Mouse (Mus musculus): ENCODE data around the gene Psmc1. TPM values are rescaled to one million over a fixed set of nuclear protein-coding genes. Genes with fewer than 3 reads are reported as not detected.
A peak's percentile ranks its signal among the peaks of the same experiment; 100 is the strongest.

Gene Psmc1
- polyA plus RNA-seq, 1 experiment from 2014 or later, result 198 TPM

DNA sequence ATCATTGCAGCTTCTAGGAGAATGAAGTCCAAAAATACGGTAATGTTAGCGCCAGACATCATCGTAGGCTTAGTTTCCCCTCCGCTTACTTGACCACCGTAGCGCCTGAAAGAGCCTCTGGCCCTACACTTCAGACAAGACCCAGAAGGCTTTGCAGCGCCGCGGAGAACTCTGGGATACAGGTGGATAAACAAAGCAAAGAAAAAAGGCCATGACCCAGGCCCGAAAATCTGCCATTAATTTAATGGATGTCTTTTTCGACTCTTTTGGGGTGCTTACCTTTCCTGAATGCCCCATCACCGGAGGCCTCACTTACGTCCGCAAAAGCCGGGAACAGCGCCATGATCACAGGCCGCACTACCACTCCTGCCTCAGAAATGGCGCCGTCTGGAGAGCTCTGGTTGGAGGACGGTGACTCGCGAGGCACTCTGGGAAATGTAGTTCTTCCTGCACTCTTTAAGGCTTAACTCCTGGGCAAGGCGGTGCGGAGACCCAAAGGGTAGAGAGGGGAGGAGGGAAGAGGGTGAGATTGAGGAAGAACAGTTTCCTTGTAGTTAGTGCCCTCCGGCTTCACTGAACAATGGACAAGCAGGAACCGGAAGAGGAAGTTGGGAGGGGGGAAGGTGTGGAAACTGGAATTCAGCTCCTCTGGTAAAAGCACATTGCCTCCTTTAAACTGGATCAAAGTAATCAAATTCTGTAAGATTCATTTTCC lies 49.5 kb downstream of the Psmc1 start, which contains the start of gene Nrde2:
Gene Nrde2 (minus strand): TSS at position 393 of the 715 bp plus-strand sequence.
- Histone ChIP-seq H3K36me3 (ENCODE audit: control insufficient read depth, insufficient read depth, low read length) (0 out of 2 replicates have a peak, but pooled peaks cover 2% of the 10 kb centered on the region), H3K27ac (replicated peaks in 1 of 2; ENCODE audit: control insufficient read depth in 1 of 2, insufficient read depth in 1 of 2, low read depth in 2 of 2, low read length in 2 of 2) (peak within 1 kb of the TSS; percentile 55 to 69), H3K4me3 (ENCODE audit: control insufficient read depth in 1 of 2, insufficient read depth in 1 of 2, low read depth in 1 of 2, low read length in 2 of 2) (peak within 1 kb of the TSS; percentile 56 to 60), H3K27me3 (ENCODE audit: control insufficient read depth, insufficient read depth, low read length) (no peaks in the 10 kb centered on the region), H3K9me3 (ENCODE audit: control insufficient read depth, low read length) (no peaks in the 10 kb centered on the region), H3K4me2 (ENCODE audit: low read length) (peak within 1 kb of the TSS; percentile 74), H3K9ac (ENCODE audit: low read length) (peak within 1 kb of the TSS; percentile 82), H3K4me1 (ENCODE audit: control insufficient read depth in 2 of 2, insufficient read depth in 2 of 2, low read length in 2 of 2) (peaks cover 2 to 4% of the 10 kb centered on the region in 2 experiments; a peak in 2 of 4 replicates)
- peak; percentile 98 for ATAC-seq (ENCODE audit: insufficient number of reproducible peaks, insufficient read depth, low FRiP score, low read depth)
- under 1% methylated on average over 26 of the region's 26 CpGs for WGBS

GRCm38 (mm10) chr12:100164991-100165500 lies 55.1 kb downstream of the Psmc1 start:
- H3K36me3 ChIP-seq (ENCODE audit: control insufficient read depth, insufficient read depth, low read length), result no peaks in the 10 kb centered on the region
- WGBS, result 73% methylated on average over 7 of the region's 7 CpGs
- H3K4me1 ChIP-seq (ENCODE audit: control insufficient read depth in 2 of 2, insufficient read depth in 2 of 2, low read length in 2 of 2), result peaks cover 4 to 6% of the 10 kb centered on the region in 2 experiments; a peak in 3 of 4 replicates
- H3K27ac ChIP-seq (replicated peaks in 1 of 2; ENCODE audit: control insufficient read depth in 1 of 2, insufficient read depth in 1 of 2, low read depth in 2 of 2, low read length in 2 of 2), result no peak overlapping the region
- no peak overlapping the region for H3K9ac ChIP-seq (ENCODE audit: low read length)
- H3K4me3 ChIP-seq (ENCODE audit: control insufficient read depth in 1 of 2, insufficient read depth in 1 of 2, low read depth in 1 of 2, low read length in 2 of 2), result no peak overlapping the region
- H3K4me2 ChIP-seq (ENCODE audit: low read length), result no peak overlapping the region
- no peaks in the 10 kb centered on the region for H3K27me3 ChIP-seq (ENCODE audit: control insufficient read depth, insufficient read depth, low read length)
- no peak for ATAC-seq (ENCODE audit: insufficient number of reproducible peaks, insufficient read depth, low FRiP score, low read depth)
- no peaks in the 10 kb centered on the region for H3K9me3 ChIP-seq (ENCODE audit: control insufficient read depth, low read length)

DNA sequence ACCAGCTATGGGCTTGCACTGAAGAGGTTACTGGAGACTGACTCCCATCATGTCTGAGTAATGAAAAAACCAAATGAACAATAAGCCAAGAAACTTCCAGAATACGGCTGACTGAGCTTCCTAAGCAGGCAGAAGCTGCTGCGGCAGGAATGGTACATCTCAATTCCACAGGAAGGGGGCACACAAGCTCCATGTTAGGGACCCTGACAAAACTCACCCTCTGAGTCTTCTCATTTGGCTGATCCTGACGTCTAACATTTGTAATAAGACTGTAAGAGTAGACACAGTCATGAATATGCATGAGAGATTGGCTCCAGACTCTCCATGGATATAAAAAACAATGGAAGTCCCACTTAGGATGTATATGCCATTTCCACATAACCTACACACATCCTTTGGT lies 56.2 kb downstream of the Psmc1 start:
- no peaks in the 10 kb centered on the region for H3K27me3 ChIP-seq (ENCODE audit: control insufficient read depth, insufficient read depth, low read length)
- H3K9me3 ChIP-seq (ENCODE audit: control insufficient read depth, low read length), result no peaks in the 10 kb centered on the region
- peaks cover 4 to 6% of the 10 kb centered on the region in 2 experiments; a peak in 3 of 4 replicates for H3K4me1 ChIP-seq (ENCODE audit: control insufficient read depth in 2 of 2, insufficient read depth in 2 of 2, low read length in 2 of 2)
- no peak overlapping the region for H3K9ac ChIP-seq (ENCODE audit: low read length)
- no peak overlapping the region for H3K4me3 ChIP-seq (ENCODE audit: control insufficient read depth in 1 of 2, insufficient read depth in 1 of 2, low read depth in 1 of 2, low read length in 2 of 2)
- WGBS, result 16% methylated on average over 3 of the region's 3 CpGs
- H3K36me3 ChIP-seq (ENCODE audit: control insufficient read depth, insufficient read depth, low read length), result no peaks in the 10 kb centered on the region
- H3K27ac ChIP-seq (replicated peaks in 1 of 2; ENCODE audit: control insufficient read depth in 1 of 2, insufficient read depth in 1 of 2, low read depth in 2 of 2, low read length in 2 of 2), result no peak overlapping the region
- no peak overlapping the region for H3K4me2 ChIP-seq (ENCODE audit: low read length)
- no peak for ATAC-seq (ENCODE audit: insufficient number of reproducible peaks, insufficient read depth, low FRiP score, low read depth)

- Histone ChIP-seq H3K27me3 (ENCODE audit: control insufficient read depth, insufficient read depth, low read length) (no peaks in the 10 kb centered on the region), H3K4me1 (ENCODE audit: control insufficient read depth in 2 of 2, insufficient read depth in 2 of 2, low read length in 2 of 2) (peaks cover 4 to 6% of the 10 kb centered on the region in 2 experiments; a peak in 3 of 4 replicates), H3K36me3 (ENCODE audit: control insufficient read depth, insufficient read depth, low read length) (no peaks in the 10 kb centered on the region), H3K4me3 (ENCODE audit: control insufficient read depth in 1 of 2, insufficient read depth in 1 of 2, low read depth in 1 of 2, low read length in 2 of 2) (no peak overlapping the region), H3K4me2 (ENCODE audit: low read length) (no peak overlapping the region), H3K27ac (replicated peaks in 1 of 2; ENCODE audit: control insufficient read depth in 1 of 2, insufficient read depth in 1 of 2, low read depth in 2 of 2, low read length in 2 of 2) (no peak overlapping the region), H3K9ac (ENCODE audit: low read length) (no peak overlapping the region), H3K9me3 (ENCODE audit: control insufficient read depth, low read length) (no peaks in the 10 kb centered on the region)
- 81% methylated on average over 8 of the region's 8 CpGs for WGBS
- ATAC-seq (ENCODE audit: insufficient number of reproducible peaks, insufficient read depth, low FRiP score, low read depth), result no peak
Measured at GRCm38 (mm10) chr12:100166939-100167338, 57.0 kb downstream of the Psmc1 start.

DNA sequence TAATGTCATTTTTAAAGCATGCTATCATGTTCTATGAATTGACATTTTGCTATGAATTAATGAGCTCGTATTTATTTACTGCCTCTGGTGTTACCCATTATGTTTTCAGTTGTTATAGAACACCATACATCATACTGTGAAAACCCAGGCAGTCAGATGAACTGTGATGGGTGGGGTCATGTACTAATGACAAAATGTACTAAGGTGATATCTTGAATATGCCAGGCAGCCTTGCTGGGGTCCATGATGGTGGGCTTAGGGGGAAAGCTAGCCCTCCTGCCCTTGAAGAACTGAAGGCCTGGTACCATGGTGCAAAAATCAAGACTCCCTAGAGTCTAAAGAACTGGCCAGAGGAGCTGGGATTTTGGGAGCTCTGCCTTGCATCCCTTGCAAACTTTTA lies 57.5 kb downstream of the Psmc1 start:
- peak overlapping the region; percentile 52; the same call in 1 of the 2 replicates for H3K9ac ChIP-seq (ENCODE audit: low read length)
- H3K36me3 ChIP-seq (ENCODE audit: control insufficient read depth, insufficient read depth, low read length), result no peaks in the 10 kb centered on the region
- peak overlapping the region; percentile 43 to 62; a peak in 2 of 4 replicates for H3K27ac ChIP-seq (replicated peaks in 1 of 2; ENCODE audit: control insufficient read depth in 1 of 2, insufficient read depth in 1 of 2, low read depth in 2 of 2, low read length in 2 of 2)
- H3K9me3 ChIP-seq (ENCODE audit: control insufficient read depth, low read length), result no peaks in the 10 kb centered on the region
- H3K4me3 ChIP-seq (ENCODE audit: control insufficient read depth in 1 of 2, insufficient read depth in 1 of 2, low read depth in 1 of 2, low read length in 2 of 2), result no peak overlapping the region; a peak in 1 of 4 replicates
- H3K4me1 ChIP-seq (ENCODE audit: control insufficient read depth in 2 of 2, insufficient read depth in 2 of 2, low read length in 2 of 2), result peaks cover 4 to 6% of the 10 kb centered on the region in 2 experiments; a peak in 3 of 4 replicates
- WGBS, result 90% methylated on average over 1 of the region's 1 CpGs
- H3K4me2 ChIP-seq (ENCODE audit: low read length), result peak overlapping the region; percentile 69
- H3K27me3 ChIP-seq (ENCODE audit: control insufficient read depth, insufficient read depth, low read length), result no peaks in the 10 kb centered on the region
- ATAC-seq (ENCODE audit: insufficient number of reproducible peaks, insufficient read depth, low FRiP score, low read depth), result no peak

DNA sequence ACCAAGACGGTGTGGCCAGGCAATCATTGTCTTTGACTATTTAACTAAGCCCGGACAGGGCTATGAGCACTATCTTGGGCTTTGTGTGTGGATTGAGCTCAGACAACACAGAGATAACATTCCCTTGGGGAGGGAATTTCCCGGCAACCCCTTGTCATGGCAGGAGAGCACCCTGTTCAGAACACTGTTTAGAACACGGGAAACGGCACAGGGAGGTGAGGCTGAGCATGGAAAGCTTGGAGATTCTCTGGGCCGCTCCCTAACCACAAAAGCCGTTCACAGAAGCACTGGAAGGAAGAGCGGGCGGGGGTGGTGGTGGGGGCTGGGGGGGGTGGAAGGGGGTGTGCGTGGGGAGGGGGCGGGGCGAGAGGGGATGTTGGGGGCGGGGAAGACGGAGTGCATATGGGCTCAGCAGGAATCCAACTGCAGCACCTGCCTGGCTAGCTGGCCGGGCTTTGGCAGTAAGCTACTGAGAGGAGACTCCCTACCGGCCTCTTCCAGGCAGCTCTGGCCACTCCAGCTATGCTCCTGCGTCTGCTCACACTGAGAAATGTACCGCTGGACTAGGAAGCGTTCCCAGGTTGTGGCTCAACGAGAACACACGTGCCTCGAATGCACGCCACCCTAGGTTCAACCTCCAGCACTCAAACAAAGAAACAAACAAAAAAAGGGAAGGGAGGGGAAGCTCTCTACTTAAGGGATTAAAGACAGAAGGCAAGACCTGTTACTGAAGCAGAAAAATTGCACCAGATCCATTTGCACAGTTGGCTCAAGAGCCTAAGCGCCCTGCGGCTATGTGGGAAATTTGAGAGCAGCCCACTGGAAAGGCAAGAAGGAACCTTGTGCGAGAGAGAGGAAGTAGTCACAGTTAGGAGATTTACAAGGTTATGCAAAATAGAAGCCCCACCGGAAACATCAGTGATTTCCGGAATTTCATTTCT lies 58.2 kb downstream of the Psmc1 start:
- peak overlapping the region; percentile 69 for H3K4me2 ChIP-seq (ENCODE audit: low read length)
- WGBS, result 11% methylated on average over 27 of the region's 28 CpGs
- peaks cover 4 to 6% of the 10 kb centered on the region in 2 experiments; a peak in 3 of 4 replicates for H3K4me1 ChIP-seq (ENCODE audit: control insufficient read depth in 2 of 2, insufficient read depth in 2 of 2, low read length in 2 of 2)
- H3K9ac ChIP-seq (ENCODE audit: low read length), result peak overlapping the region; percentile 52
- peak overlapping the region; percentile 43 to 62; a peak in 3 of 4 replicates for H3K27ac ChIP-seq (replicated peaks in 1 of 2; ENCODE audit: control insufficient read depth in 1 of 2, insufficient read depth in 1 of 2, low read depth in 2 of 2, low read length in 2 of 2)
- no peaks in the 10 kb centered on the region for H3K36me3 ChIP-seq (ENCODE audit: control insufficient read depth, insufficient read depth, low read length)
- ATAC-seq (ENCODE audit: insufficient number of reproducible peaks, insufficient read depth, low FRiP score, low read depth), result no peak
- H3K9me3 ChIP-seq (ENCODE audit: control insufficient read depth, low read length), result no peaks in the 10 kb centered on the region
- peak overlapping the region; percentile 36 to 41 for H3K4me3 ChIP-seq (ENCODE audit: control insufficient read depth in 1 of 2, insufficient read depth in 1 of 2, low read depth in 1 of 2, low read length in 2 of 2)
- H3K27me3 ChIP-seq (ENCODE audit: control insufficient read depth, insufficient read depth, low read length), result no peaks in the 10 kb centered on the region

- Histone ChIP-seq H3K9ac (ENCODE audit: low read length) (no peak overlapping the region), H3K4me2 (ENCODE audit: low read length) (no peak overlapping the region)
- 28% methylated on average over 7 of the region's 7 CpGs for WGBS
Measured at GRCm38 (mm10) chr12:100172481-100172880, 62.5 kb downstream of the Psmc1 start.

More at GRCm38 (mm10) chr12:100172481-100172880, 62.5 kb downstream of the Psmc1 start:
- Histone ChIP-seq H3K27me3 (ENCODE audit: control insufficient read depth, insufficient read depth, low read length) (no peaks in the 10 kb centered on the region), H3K4me3 (ENCODE audit: control insufficient read depth in 1 of 2, insufficient read depth in 1 of 2, low read depth in 1 of 2, low read length in 2 of 2) (no peak overlapping the region), H3K4me1 (ENCODE audit: control insufficient read depth in 2 of 2, insufficient read depth in 2 of 2, low read length in 2 of 2) (peaks cover 4 to 6% of the 10 kb centered on the region in 2 experiments; a peak in 3 of 4 replicates), H3K9me3 (ENCODE audit: control insufficient read depth, low read length) (no peaks in the 10 kb centered on the region), H3K27ac (replicated peaks in 1 of 2; ENCODE audit: control insufficient read depth in 1 of 2, insufficient read depth in 1 of 2, low read depth in 2 of 2, low read length in 2 of 2) (no peak overlapping the region), H3K36me3 (ENCODE audit: control insufficient read depth, insufficient read depth, low read length) (no peaks in the 10 kb centered on the region)
- no peak for ATAC-seq (ENCODE audit: insufficient number of reproducible peaks, insufficient read depth, low FRiP score, low read depth)
